Mouse (Mus musculus) embryonic fibroblast, embryonic 13.5 days (primary cell): Measurements from ENCODE around the gene Hipk2.

Experiments
- CTCF ChIP-seq: IDR thresholded peaks from 2 replicates; pipeline ENCODE4 v1.5.1; 2011; ENCODE audit warnings: mild to moderate bottlenecking, control low read depth, low read length, moderate library complexity, borderline replicate concordance; ENCODE audit not compliant: insufficient read depth
- POLR2A ChIP-seq: IDR thresholded peaks from 2 replicates; pipeline ENCODE4 v1.6.1; 2011; ENCODE audit warnings: low read depth, mild to moderate bottlenecking, control low read depth, low read length, moderate library complexity

DNA sequence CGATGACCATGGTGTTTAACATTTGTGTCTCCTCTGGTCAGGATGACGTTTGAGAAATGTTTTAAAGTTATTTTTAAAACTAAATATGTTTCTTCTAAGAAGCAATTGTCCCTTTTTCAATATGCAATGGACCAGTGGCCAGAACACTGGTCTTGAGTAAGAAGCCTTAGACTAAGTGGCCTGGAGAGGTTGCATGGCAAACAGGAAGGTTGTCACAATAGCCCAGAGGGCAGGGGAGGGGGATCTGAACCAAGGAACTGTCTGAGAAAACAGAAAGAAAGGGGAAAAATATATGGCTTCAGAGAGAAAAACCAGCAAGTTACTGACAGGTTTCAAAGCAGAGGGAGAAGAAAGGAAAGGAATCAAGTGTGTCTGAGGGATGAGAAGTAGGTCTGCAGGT, 47.8 kb downstream of the Hipk2 start:
- TF ChIP-seq CTCF (no peak), POLR2A (no peak)
